Mouse (Mus musculus): ENCODE data around the gene Myh14. TPM values are rescaled to one million over a fixed set of nuclear protein-coding genes. Genes with fewer than 3 reads are reported as not detected.
A peak's percentile ranks its signal among the peaks of the same experiment; 100 is the strongest.

Myh14 gene
- polyA plus RNA-seq, 1 experiment from 2014 or later, result 2.0 TPM

DNA sequence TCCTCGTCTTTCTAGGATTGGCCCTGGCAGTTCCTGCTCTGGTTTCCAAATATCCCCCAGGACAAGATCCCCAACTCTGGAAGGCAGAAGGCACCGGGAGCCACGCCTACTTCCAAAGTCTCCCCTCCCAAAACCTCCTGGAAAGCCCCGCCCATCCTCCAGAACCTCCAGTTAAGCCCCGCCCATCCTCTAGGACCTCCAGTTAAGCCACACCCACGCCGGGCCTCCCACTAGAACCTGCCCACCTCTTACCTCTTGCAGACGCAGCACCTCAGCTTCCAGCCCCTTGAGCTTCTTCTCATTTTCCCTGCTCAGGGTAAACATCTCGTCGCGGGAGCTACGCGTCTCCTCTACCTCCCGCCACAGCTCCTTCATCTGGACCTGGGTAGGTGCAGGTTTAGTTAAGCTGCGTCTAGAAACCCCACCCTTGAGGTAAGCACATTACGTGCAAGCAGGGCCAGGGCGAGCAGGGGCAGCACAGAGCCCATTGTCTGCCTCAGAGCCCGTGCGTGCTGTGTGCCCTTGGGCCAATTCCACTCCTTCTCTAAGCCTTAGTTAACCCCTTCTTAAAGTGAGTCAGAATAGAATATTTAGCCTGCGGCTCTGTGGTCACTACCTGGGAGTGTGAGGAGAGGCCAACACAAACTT lies 56.5 kb downstream of the Myh14 start:
- Histone ChIP-seq H3K9me3 (ENCODE audit: low read length) (peaks cover 3% of the 10 kb centered on the region; the same call in 1 of the 2 replicates), H3K27me3 (ENCODE audit: insufficient read depth, low read length) (peaks cover 30% of the 10 kb centered on the region), H3K9ac (replicated peaks; ENCODE audit: low read length) (no peak overlapping the region), H3K27ac (ENCODE audit: low read length) (no peak overlapping the region), H3K4me3 (ENCODE audit: low read length) (no peak overlapping the region), H3K36me3 (ENCODE audit: insufficient read depth, low read length) (no peaks in the 10 kb centered on the region), H3K4me1 (ENCODE audit: insufficient read depth, low read length) (no peaks in the 10 kb centered on the region), H3K4me2 (replicated peaks; ENCODE audit: low read depth, low read length) (no peak overlapping the region; the same call in 1 of the 2 replicates)
- no peak for ATAC-seq (ENCODE audit: low FRiP score, low TSS enrichment)
- 7% methylated on average over 20 of the region's 20 CpGs for WGBS

DNA sequence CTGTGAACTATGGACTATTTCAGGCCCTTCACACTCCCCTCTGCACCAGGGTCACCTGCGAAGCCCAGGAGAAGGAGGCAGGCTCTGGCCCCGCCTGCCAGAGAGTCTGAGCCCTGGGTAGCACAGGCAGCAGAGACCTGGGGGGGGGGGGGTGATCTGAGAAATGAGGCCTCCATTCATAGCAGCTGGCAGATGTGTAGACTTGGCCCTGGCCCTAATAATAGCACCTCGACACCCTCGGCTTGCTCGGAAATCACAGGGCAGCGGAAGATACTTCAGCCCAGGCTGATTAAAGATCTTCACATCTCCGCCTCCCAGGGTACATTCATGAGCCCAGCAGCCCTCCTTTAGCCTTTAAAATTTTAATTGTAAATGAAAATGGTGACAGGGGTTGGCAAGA lies 58.5 kb downstream of the Myh14 start:
- H3K9me3 ChIP-seq (ENCODE audit: low read length), result peaks cover 3% of the 10 kb centered on the region; the same call in 1 of the 2 replicates
- H3K27me3 ChIP-seq (ENCODE audit: insufficient read depth, low read length), result peaks cover 32% of the 10 kb centered on the region
- no peak overlapping the region for H3K27ac ChIP-seq (ENCODE audit: low read length)
- no peaks in the 10 kb centered on the region for H3K36me3 ChIP-seq (ENCODE audit: insufficient read depth, low read length)
- H3K4me2 ChIP-seq (replicated peaks; ENCODE audit: low read depth, low read length), result no peak overlapping the region
- no peak overlapping the region for H3K9ac ChIP-seq (replicated peaks; ENCODE audit: low read length)
- no peak overlapping the region for H3K4me3 ChIP-seq (ENCODE audit: low read length)
- 79% methylated on average over 7 of the region's 7 CpGs for WGBS
- H3K4me1 ChIP-seq (ENCODE audit: insufficient read depth, low read length), result no peaks in the 10 kb centered on the region
- no peak for ATAC-seq (ENCODE audit: low FRiP score, low TSS enrichment)

- H3K27ac ChIP-seq (ENCODE audit: low read length), result no peak overlapping the region
- no peak for ATAC-seq (ENCODE audit: low FRiP score, low TSS enrichment)
- peaks cover 59% of the 10 kb centered on the region for H3K27me3 ChIP-seq (ENCODE audit: insufficient read depth, low read length)
- H3K4me2 ChIP-seq (replicated peaks; ENCODE audit: low read depth, low read length), result peak overlapping the region; percentile 36
- peaks cover 4% of the 10 kb centered on the region; the same call in 1 of the 2 replicates for H3K4me1 ChIP-seq (ENCODE audit: insufficient read depth, low read length)
- no peak overlapping the region for H3K4me3 ChIP-seq (ENCODE audit: low read length)
- 5% methylated on average over 29 of the region's 29 CpGs for WGBS
- H3K36me3 ChIP-seq (ENCODE audit: insufficient read depth, low read length), result no peaks in the 10 kb centered on the region
- no peaks in the 10 kb centered on the region for H3K9me3 ChIP-seq (ENCODE audit: low read length)
- no peak overlapping the region for H3K9ac ChIP-seq (replicated peaks; ENCODE audit: low read length)
Observed at GRCm38 (mm10) chr7:44606171-44606901, 64.3 kb downstream of the Myh14 start.

- ATAC-seq (ENCODE audit: low FRiP score, low TSS enrichment), result no peak
- Histone ChIP-seq H3K27me3 (ENCODE audit: insufficient read depth, low read length) (peaks cover 66% of the 10 kb centered on the region), H3K36me3 (ENCODE audit: insufficient read depth, low read length) (no peaks in the 10 kb centered on the region), H3K4me1 (ENCODE audit: insufficient read depth, low read length) (peaks cover 4% of the 10 kb centered on the region; the same call in 1 of the 2 replicates), H3K9ac (replicated peaks; ENCODE audit: low read length) (no peak overlapping the region), H3K27ac (ENCODE audit: low read length) (no peak overlapping the region), H3K9me3 (ENCODE audit: low read length) (no peaks in the 10 kb centered on the region), H3K4me3 (ENCODE audit: low read length) (no peak overlapping the region), H3K4me2 (replicated peaks; ENCODE audit: low read depth, low read length) (no peak overlapping the region)
- 41% methylated on average over 7 of the region's 7 CpGs for WGBS
Observed at GRCm38 (mm10) chr7:44605436-44605835, 65.2 kb downstream of the Myh14 start.

DNA sequence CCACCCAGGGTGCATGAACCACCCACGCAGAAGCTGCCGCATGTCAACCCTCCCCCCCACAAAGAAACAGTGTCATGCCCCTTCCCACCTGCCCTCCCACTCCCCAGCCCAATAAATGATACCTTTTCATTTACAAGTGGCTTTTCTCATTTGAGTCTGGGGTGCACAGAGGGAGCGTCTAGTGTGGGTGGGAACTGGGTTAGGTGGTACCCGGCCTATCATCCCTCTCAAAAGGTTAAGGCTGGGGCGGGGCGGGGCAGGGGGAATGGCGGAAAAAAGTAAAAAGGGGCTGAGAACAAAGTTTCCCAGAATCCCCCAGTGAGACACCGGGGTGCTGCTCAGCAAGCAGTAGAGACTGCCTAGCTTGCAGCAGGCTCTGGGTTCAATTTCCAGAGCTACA lies 66.0 kb downstream of the Myh14 start:
- Histone ChIP-seq H3K36me3 (ENCODE audit: insufficient read depth, low read length) (no peaks in the 10 kb centered on the region), H3K27me3 (ENCODE audit: insufficient read depth, low read length) (peaks cover 66% of the 10 kb centered on the region), H3K9me3 (ENCODE audit: low read length) (no peaks in the 10 kb centered on the region), H3K9ac (replicated peaks; ENCODE audit: low read length) (no peak overlapping the region), H3K4me1 (ENCODE audit: insufficient read depth, low read length) (peaks cover 4% of the 10 kb centered on the region; the same call in 1 of the 2 replicates), H3K4me2 (replicated peaks; ENCODE audit: low read depth, low read length) (peak overlapping the region; percentile 45), H3K4me3 (ENCODE audit: low read length) (peak overlapping the region; percentile 24), H3K27ac (ENCODE audit: low read length) (no peak overlapping the region)
- no peak for ATAC-seq (ENCODE audit: low FRiP score, low TSS enrichment)
- 1% methylated on average over 8 of the region's 8 CpGs for WGBS

GRCm38 (mm10) chr7:44604139-44604606 lies 66.5 kb downstream of the Myh14 start:
- peak; percentile 69; the same call in 1 of the 2 replicates for ATAC-seq (ENCODE audit: low FRiP score, low TSS enrichment)

DNA sequence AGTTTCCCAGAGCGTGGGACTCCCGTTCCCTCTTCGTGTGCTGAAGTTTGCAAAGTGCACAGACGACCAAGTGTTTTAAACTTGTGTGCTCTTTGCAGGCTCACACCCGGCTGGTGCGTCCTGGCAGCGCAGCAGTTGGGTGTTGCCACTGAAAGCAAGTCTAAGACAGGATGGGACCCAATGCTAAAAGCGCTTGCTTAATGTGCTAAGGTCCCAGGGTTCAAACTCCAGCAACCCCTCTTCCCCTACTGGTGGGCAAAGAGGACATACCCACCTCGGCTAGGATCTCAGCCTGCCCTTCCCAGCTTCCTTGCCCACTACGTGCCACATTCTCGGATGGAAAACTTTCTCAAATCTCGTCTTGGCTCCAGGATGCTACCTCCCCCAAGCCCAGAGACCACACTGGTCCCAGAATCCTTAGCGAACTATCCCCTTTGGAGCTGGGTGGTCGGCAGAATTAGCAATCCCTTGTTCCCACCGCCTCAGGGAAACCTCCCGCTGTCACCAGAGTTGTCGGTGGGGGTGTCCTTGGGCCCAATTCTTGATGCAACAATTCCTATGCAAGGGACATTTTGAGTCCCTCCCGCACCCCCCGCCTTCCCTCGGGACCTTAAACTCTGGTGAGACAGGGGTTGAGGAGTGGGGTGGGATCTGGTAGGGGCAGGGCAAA lies 67.3 kb downstream of the Myh14 start:
- no peak overlapping the region for H3K9ac ChIP-seq (replicated peaks; ENCODE audit: low read length)
- 3% methylated on average over 20 of the region's 20 CpGs for WGBS
- H3K36me3 ChIP-seq (ENCODE audit: insufficient read depth, low read length), result no peaks in the 10 kb centered on the region
- peaks cover 4% of the 10 kb centered on the region; the same call in 1 of the 2 replicates for H3K4me1 ChIP-seq (ENCODE audit: insufficient read depth, low read length)
- no peak for ATAC-seq (ENCODE audit: low FRiP score, low TSS enrichment)
- no peaks in the 10 kb centered on the region for H3K9me3 ChIP-seq (ENCODE audit: low read length)
- H3K4me2 ChIP-seq (replicated peaks; ENCODE audit: low read depth, low read length), result peak overlapping the region; percentile 45
- no peak overlapping the region for H3K27ac ChIP-seq (ENCODE audit: low read length)
- H3K27me3 ChIP-seq (ENCODE audit: insufficient read depth, low read length), result peaks cover 66% of the 10 kb centered on the region
- peak overlapping the region; percentile 24; the same call in 1 of the 2 replicates for H3K4me3 ChIP-seq (ENCODE audit: low read length)

More at GRCm38 (mm10) chr7:44604139-44604606, 66.5 kb downstream of the Myh14 start:
- H3K9me3 ChIP-seq (ENCODE audit: low read length), result no peaks in the 10 kb centered on the region
- 0% methylated on average over 22 of the region's 25 CpGs for WGBS
- H3K27me3 ChIP-seq (ENCODE audit: insufficient read depth, low read length), result peaks cover 66% of the 10 kb centered on the region
- peak overlapping the region; percentile 24 for H3K4me3 ChIP-seq (ENCODE audit: low read length)
- H3K4me2 ChIP-seq (replicated peaks; ENCODE audit: low read depth, low read length), result peak overlapping the region; percentile 45
- 0 out of 2 replicates have a peak overlapping the region, but pooled peaks have one; percentile 0 for H3K9ac ChIP-seq (replicated peaks; ENCODE audit: low read length)
- no peak overlapping the region for H3K27ac ChIP-seq (ENCODE audit: low read length)
- no peaks in the 10 kb centered on the region for H3K36me3 ChIP-seq (ENCODE audit: insufficient read depth, low read length)
- H3K4me1 ChIP-seq (ENCODE audit: insufficient read depth, low read length), result peaks cover 4% of the 10 kb centered on the region; the same call in 1 of the 2 replicates

DNA sequence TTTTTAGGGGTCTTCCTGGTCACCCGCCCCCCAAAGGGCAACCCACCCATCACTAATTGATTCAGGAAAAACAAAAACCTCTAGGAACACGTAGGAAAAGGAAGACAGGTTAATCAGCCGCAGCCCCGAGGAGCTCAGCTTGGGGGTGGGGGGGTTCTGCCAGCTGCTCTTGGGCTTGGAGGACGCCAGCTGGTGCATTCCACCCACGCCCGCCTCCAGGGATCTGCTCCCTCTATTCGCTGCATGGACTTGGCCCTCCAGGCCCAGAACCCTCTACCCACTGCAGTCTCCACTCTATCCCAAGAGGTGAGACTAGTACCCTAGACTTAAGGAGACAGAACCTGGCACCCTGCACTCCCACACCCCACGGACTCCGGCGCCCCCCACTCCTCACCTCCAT lies 68.2 kb downstream of the Myh14 start:
- Histone ChIP-seq H3K4me3 (ENCODE audit: low read length) (no peak overlapping the region), H3K4me2 (replicated peaks; ENCODE audit: low read depth, low read length) (no peak overlapping the region), H3K9ac (replicated peaks; ENCODE audit: low read length) (no peak overlapping the region), H3K36me3 (ENCODE audit: insufficient read depth, low read length) (no peaks in the 10 kb centered on the region), H3K27ac (ENCODE audit: low read length) (no peak overlapping the region), H3K9me3 (ENCODE audit: low read length) (no peaks in the 10 kb centered on the region), H3K27me3 (ENCODE audit: insufficient read depth, low read length) (peaks cover 66% of the 10 kb centered on the region), H3K4me1 (ENCODE audit: insufficient read depth, low read length) (peaks cover 4% of the 10 kb centered on the region; the same call in 1 of the 2 replicates)
- no peak for ATAC-seq (ENCODE audit: low FRiP score, low TSS enrichment)
- 15% methylated on average over 11 of the region's 11 CpGs for WGBS

- Histone ChIP-seq H3K4me3 (ENCODE audit: low read length) (no peak overlapping the region), H3K4me1 (ENCODE audit: insufficient read depth, low read length) (peaks cover 4% of the 10 kb centered on the region; the same call in 1 of the 2 replicates), H3K27me3 (ENCODE audit: insufficient read depth, low read length) (peaks cover 59% of the 10 kb centered on the region), H3K4me2 (replicated peaks; ENCODE audit: low read depth, low read length) (no peak overlapping the region), H3K36me3 (ENCODE audit: insufficient read depth, low read length) (no peaks in the 10 kb centered on the region), H3K27ac (ENCODE audit: low read length) (no peak overlapping the region), H3K9me3 (ENCODE audit: low read length) (no peaks in the 10 kb centered on the region), H3K9ac (replicated peaks; ENCODE audit: low read length) (no peak overlapping the region)
- ATAC-seq (ENCODE audit: low FRiP score, low TSS enrichment), result no peak
- WGBS, result 13% methylated on average over 19 of the region's 19 CpGs
Observed at GRCm38 (mm10) chr7:44601646-44602045, 69.0 kb downstream of the Myh14 start.

Measured in kidney, embryonic 16.5 days (tissue).